Mouse (Mus musculus) lung, adult 2 months (tissue): ENCODE data around the gene Btbd7.

Experiments used
- CTCF ChIP-seq: fragments of 200-500 bp; IDR thresholded peaks from 2 replicates; pipeline ENCODE4 v1.5.1; 2011; ENCODE audit warnings: mild to moderate bottlenecking, low read length, control low read depth; ENCODE audit not compliant: insufficient read depth
- POLR2A ChIP-seq: fragments of 200-500 bp; IDR thresholded peaks from 2 replicates; pipeline ENCODE4 v1.6.1; 2011; ENCODE audit warnings: low read depth, mild to moderate bottlenecking, control low read depth, low read length, borderline replicate concordance; ENCODE audit errors: extremely low read depth

- TF ChIP-seq CTCF (no peak), POLR2A (no peak)
Measured at GRCm38 (mm10) chr12:102782841-102783240, 95.4 kb downstream of the Btbd7 start.
